Comparison of ENCODE assay signal across 12 mouse cellular contexts in genomic region chr10:8130057-8130456, GRCm38 (mm10).
DNase-seq lines count a peak whose midpoint lies in the region; ATAC-seq lines count a peak whose summit lies in the region.
"Had no signal": no experiment of that assay in that cellular context is flagged by ENCODE, and none has a peak within 500 bp of the region (broad histone marks: within the 10 kb centered on the region; RNA-seq: fewer than 3 reads in every experiment).

No protein-coding gene starts in this region.

- H3K27me3 ChIP-seq in heart, embryonic 14.5 days (ENCODE audit: control insufficient read depth, insufficient read depth, low read length), result no peaks in the 10 kb centered on the region
- no peaks in the 10 kb centered on the region for H3K27me3 ChIP-seq in lung, embryonic 16.5 days (ENCODE audit: control insufficient read depth, insufficient read depth, low read depth, low read length)
- no peaks in the 10 kb centered on the region for H3K27me3 ChIP-seq in megakaryocyte, embryonic 14.5 days (replicated peaks)

- ATAC-seq in heart, embryonic 14.5 days (ENCODE audit: insufficient number of reproducible peaks, insufficient read depth, low FRiP score, low read depth), result no peak
- no peak for ATAC-seq in lung, embryonic 16.5 days (ENCODE audit: low read depth)

- H3K4me3 ChIP-seq in heart, embryonic 14.5 days (ENCODE audit: control insufficient read depth in 1 of 2, insufficient read depth in 1 of 2, low read depth in 1 of 2, low read length in 2 of 2), result peak overlapping the region in 1 of 2 experiments; percentile 24; a peak in 1 of 4 replicates
- no peak overlapping the region for H3K4me3 ChIP-seq in lung, embryonic 16.5 days (ENCODE audit: low read length)
- peak overlapping the region; percentile 86 for H3K4me3 ChIP-seq in megakaryocyte, embryonic 14.5 days (replicated peaks)
- H3K4me3 ChIP-seq: forebrain, embryonic 10.5 days had no signal

- no peak overlapping the region; the same call in 1 of the 2 replicates for H3K9ac ChIP-seq in heart, embryonic 14.5 days (ENCODE audit: low read length)
- no peak overlapping the region for H3K9ac ChIP-seq in lung, embryonic 16.5 days (ENCODE audit: low read length)

- no peaks in the 10 kb centered on the region for H3K9me3 ChIP-seq in heart, embryonic 14.5 days (ENCODE audit: control insufficient read depth, low read length)
- H3K9me3 ChIP-seq in lung, embryonic 16.5 days (ENCODE audit: control insufficient read depth, low read length), result no peaks in the 10 kb centered on the region
- no peaks in the 10 kb centered on the region for H3K9me3 ChIP-seq in megakaryocyte, embryonic 14.5 days
- H3K9me3 ChIP-seq: forebrain, embryonic 10.5 days had no signal

- no peaks in the 10 kb centered on the region for H3K36me3 ChIP-seq in heart, embryonic 14.5 days (ENCODE audit: control insufficient read depth, insufficient read depth, low read length)
- H3K36me3 ChIP-seq in lung, embryonic 16.5 days (ENCODE audit: control insufficient read depth, insufficient read depth, low read length), result no peaks in the 10 kb centered on the region
- H3K36me3 ChIP-seq in megakaryocyte, embryonic 14.5 days (replicated peaks; ENCODE audit: low read length), result no peaks in the 10 kb centered on the region
- H3K36me3 ChIP-seq: forebrain, embryonic 10.5 days had no signal

- H3K4me2 ChIP-seq in heart, embryonic 14.5 days (ENCODE audit: low read length), result peak overlapping the region; percentile 56
- H3K4me2 ChIP-seq in lung, embryonic 16.5 days (ENCODE audit: low read depth, low read length), result peak overlapping the region; percentile 37; the same call in 1 of the 2 replicates

- WGBS in heart, embryonic 14.5 days, result 30% methylated on average over 8 of the region's 8 CpGs
- WGBS in lung, embryonic 16.5 days, result 28% methylated on average over 8 of the region's 8 CpGs

- DNase-seq in heart, adult 18-20 months, result no peak
- DNase-seq in lung, adult 18-20 months, result no peak
- peak; percentile 3 for DNase-seq in c-Kit-positive CD71-positive TER-119-negative erythroid progenitor cells, embryonic 14.5 days (ENCODE audit: low read depth)
- no peak for DNase-seq in right cerebral cortex, adult 2 months (ENCODE audit: low spot score in 2 of 2)
- DNase-seq in layer of hippocampus, adult 9-10 months (ENCODE audit: low spot score), result no peak
- DNase-seq: adrenal gland, postnatal 25 days; cerebellum, adult 11-12 months; kidney, postnatal 36 days had no signal

- H3K27ac ChIP-seq in heart, embryonic 14.5 days (replicated peaks in 1 of 2; ENCODE audit: control insufficient read depth in 1 of 2, insufficient read depth in 1 of 2, low read depth in 2 of 2, low read length in 2 of 2), result peak overlapping the region in 1 of 2 experiments; percentile 35; a peak in 1 of 4 replicates
- 0 out of 2 replicates have a peak overlapping the region, but pooled peaks have one; percentile 18 for H3K27ac ChIP-seq in lung, embryonic 16.5 days (ENCODE audit: low read length)
- H3K27ac ChIP-seq: forebrain, embryonic 10.5 days had no signal

- H3K4me1 ChIP-seq in heart, embryonic 14.5 days (ENCODE audit: control insufficient read depth in 2 of 2, insufficient read depth in 2 of 2, low read length in 2 of 2), result peaks cover 23 to 35% of the 10 kb centered on the region in 2 experiments
- peaks cover 19% of the 10 kb centered on the region for H3K4me1 ChIP-seq in lung, embryonic 16.5 days (replicated peaks; ENCODE audit: control insufficient read depth, insufficient read depth, low read length)
- peaks cover 44% of the 10 kb centered on the region for H3K4me1 ChIP-seq in megakaryocyte, embryonic 14.5 days
